Mouse (Mus musculus) CD4-positive helper T cell, adult 2 months (primary cell): ENCODE measurements around the gene Dpm3.

Experiments used
- DNase-seq: peaks from one replicate; pipeline ENCODE4 v3.0.0-alpha.2; 2012; ENCODE audit warnings: low read depth, missing footprints, low spot score

Dpm3 gene

GRCm38 (mm10) chr3:89231772-89232275 lies 27.3 kb upstream of the Dpm3 start:
- no peak for DNase-seq

GRCm38 (mm10) chr3:89232614-89233013 lies 26.5 kb upstream of the Dpm3 start:
- no peak for DNase-seq

GRCm38 (mm10) chr3:89233562-89234110 lies 25.5 kb upstream of the Dpm3 start:
- DNase-seq, result no peak

GRCm38 (mm10) chr3:89236516-89236915 lies 22.6 kb upstream of the Dpm3 start:
- DNase-seq, result no peak

- DNase-seq, result no peak
Observed at GRCm38 (mm10) chr3:89237682-89238081, 21.5 kb upstream of the Dpm3 start.

GRCm38 (mm10) chr3:89238494-89238893 lies 20.7 kb upstream of the Dpm3 start:
- no peak for DNase-seq

- peak; percentile 50 for DNase-seq
Observed at GRCm38 (mm10) chr3:89242331-89242895, 16.7 kb upstream of the Dpm3 start.

- DNase-seq, result peak; percentile 74
Observed at GRCm38 (mm10) chr3:89243609-89244008, 15.5 kb upstream of the Dpm3 start.

GRCm38 (mm10) chr3:89244158-89244981 lies 14.8 kb upstream of the Dpm3 start:
- DNase-seq, result peak; percentile 54

- DNase-seq, result peak; percentile 72
Observed at GRCm38 (mm10) chr3:89244982-89245687, 14.0 kb upstream of the Dpm3 start.

- peak; percentile 76 for DNase-seq
Observed at GRCm38 (mm10) chr3:89245688-89246171, 13.4 kb upstream of the Dpm3 start, which contains the start of gene Krtcap2. Gene Krtcap2 (plus strand): TSS chr3:89245966.

GRCm38 (mm10) chr3:89246261-89247100 lies 12.7 kb upstream of the Dpm3 start, which contains the start of gene Trim46:
Gene Trim46 (minus strand): TSS chr3:89246309.
- peak; percentile 89 for DNase-seq

- no peak for DNase-seq
Observed at GRCm38 (mm10) chr3:89247466-89247865, 11.7 kb upstream of the Dpm3 start.

- peak; percentile 74 for DNase-seq
Observed at GRCm38 (mm10) chr3:89250435-89251040, 8.6 kb upstream of the Dpm3 start.

- peak; percentile 65 for DNase-seq
Observed at GRCm38 (mm10) chr3:89251365-89251895, 7.7 kb upstream of the Dpm3 start.

GRCm38 (mm10) chr3:89254994-89255393 lies 4.2 kb upstream of the Dpm3 start:
- no peak for DNase-seq

- DNase-seq, result no peak
Observed at GRCm38 (mm10) chr3:89256177-89256576, 3.0 kb upstream of the Dpm3 start.

- DNase-seq, result no peak
Observed at GRCm38 (mm10) chr3:89260211-89260610, 1.1 kb downstream of the Dpm3 start.

- no peak for DNase-seq
Observed at GRCm38 (mm10) chr3:89262417-89262816, 3.3 kb downstream of the Dpm3 start.

GRCm38 (mm10) chr3:89266439-89266893 lies 7.3 kb downstream of the Dpm3 start:
- peak; percentile 86 for DNase-seq
